Mouse (Mus musculus) C2C12 (cell line): ENCODE measurements around the gene Olfr1495. TPM values are rescaled to one million over a fixed set of nuclear protein-coding genes. Genes with fewer than 3 reads are reported as not detected.

Experiments
- H3K27me3 ChIP-seq: one replicate; pipeline ENCODE4 v1.6.1; 2011; ENCODE audit not compliant: control insufficient read depth, insufficient read depth, insufficient read length
- H3K36me3 ChIP-seq: one replicate; pipeline ENCODE4 v1.6.1; 2011; ENCODE audit not compliant: control insufficient read depth, insufficient read depth
- H3K4me3 ChIP-seq: one replicate; pipeline ENCODE4 v1.5.1; 2011; ENCODE audit warnings: mild to moderate bottlenecking, control low read depth; ENCODE audit not compliant: poor library complexity, insufficient read depth, severe bottlenecking
- H3K79me2 ChIP-seq: one replicate; pipeline ENCODE4 v1.6.1; 2011; ENCODE audit not compliant: control insufficient read depth, insufficient read depth
- H3K79me3 ChIP-seq: one replicate; pipeline ENCODE4 v1.6.1; 2011; ENCODE audit warnings: low read depth, control low read depth
- H3ac ChIP-seq: one replicate; pipeline ENCODE3; 2011; ENCODE audit warnings: low read depth; ENCODE audit not compliant: control insufficient read depth, insufficient read length
- CEBPB ChIP-seq: IDR thresholded peaks from one replicate; pipeline ENCODE4 v1.6.1; 2011; ENCODE audit warnings: low read depth, mild to moderate bottlenecking, control low read depth, moderate library complexity
- CTCF ChIP-seq: IDR thresholded peaks from one replicate; pipeline ENCODE4 v1.5.1; 2011; ENCODE audit not compliant: control insufficient read depth, insufficient read depth, insufficient read length
- FOSL1 ChIP-seq: IDR thresholded peaks from one replicate; pipeline ENCODE4 v1.8.0; 2011; ENCODE audit warnings: mild to moderate bottlenecking, low read length; ENCODE audit not compliant: poor library complexity, insufficient read depth, severe bottlenecking
- MAX ChIP-seq: IDR thresholded peaks from one replicate; pipeline ENCODE4 v1.6.1; 2011; ENCODE audit warnings: mild to moderate bottlenecking, control low read depth
- MYOD1 ChIP-seq: IDR thresholded peaks from one replicate; pipeline ENCODE4 v1.6.1; 2011; ENCODE audit warnings: low read depth; ENCODE audit not compliant: control insufficient read depth, insufficient read length
- MYOG ChIP-seq: IDR thresholded peaks from one replicate; pipeline ENCODE4 v1.6.1; 2011; ENCODE audit not compliant: control insufficient read depth, insufficient read length; ENCODE audit errors: extremely low read depth
- USF1 ChIP-seq: IDR thresholded peaks from one replicate; pipeline ENCODE4 v1.6.1; 2011; ENCODE audit warnings: low read depth, mild to moderate bottlenecking, control low read depth, moderate library complexity
- long read RNA-seq, 2 experiments: library from polyadenylated mRNA; unstranded; transcript quantifications; one replicate each; pipeline ENCODE4 v2.0.0; 2019 to 2020
- polyA plus RNA-seq: library from polyadenylated mRNA; unstranded; fragments of >200 nt; fragmentation: generic; extraction: Trizol; gene quantifications from one replicate; pipeline ENCODE4 v1.2.1, GENCODE M21; 2012; ENCODE audit warnings: missing spikeins

Gene Olfr1495
- polyA plus RNA-seq: not detected
- long read RNA-seq, experiment 1: 0 reads
- long read RNA-seq, experiment 2: 0 reads

- Histone ChIP-seq H3K4me3 (no peak within 1 kb of the TSS), H3K79me2 (no peaks in the 10 kb centered on the region), H3K27me3 (no peaks in the 10 kb centered on the region), H3K36me3 (no peaks in the 10 kb centered on the region), H3ac (no peak within 1 kb of the TSS), H3K79me3 (no peaks in the 10 kb centered on the region)
- TF ChIP-seq MYOG (no peak), MAX (no peak), USF1 (no peak), FOSL1 (no peak), MYOD1 (no peak), CTCF (no peak), CEBPB (no peak)
Measured at GRCm38 (mm10) chr19:13764306-13764705, at the start of gene Olfr1495. Gene Olfr1495, plus strand, starts transcription at chr19:13764606.

- H3K27me3 ChIP-seq: no peaks in the 10 kb centered on the region
- TF ChIP-seq MYOG (no peak), CTCF (no peak), USF1 (no peak)
- no peaks in the 10 kb centered on the region for H3K79me3 ChIP-seq
- H3K4me3 ChIP-seq: no peak within 1 kb of the TSS
- H3ac ChIP-seq: no peak within 1 kb of the TSS
- no peaks in the 10 kb centered on the region for H3K36me3 ChIP-seq
- no peaks in the 10 kb centered on the region for H3K79me2 ChIP-seq
Measured at GRCm38 (mm10) chr19:13722978-13723377, 41.4 kb upstream of the Olfr1495 start, which contains the start of gene Olfr1493-ps1. Gene Olfr1493-ps1, plus strand, starts transcription at chr19:13723278.

GRCm38 (mm10) chr19:13739428-13739827, 25.0 kb upstream of the Olfr1495 start, which contains the start of gene Olfr1494:
Gene Olfr1494, plus strand, starts transcription at chr19:13739728.
- Histone ChIP-seq H3K27me3 (no peaks in the 10 kb centered on the region), H3K36me3 (no peaks in the 10 kb centered on the region), H3K4me3 (no peak within 1 kb of the TSS), H3K79me2 (no peaks in the 10 kb centered on the region), H3K79me3 (no peaks in the 10 kb centered on the region), H3ac (no peak within 1 kb of the TSS)
- TF ChIP-seq CEBPB: no peak
- no peak for TF ChIP-seq MYOD1

- TF ChIP-seq CEBPB: no peak
- TF ChIP-seq MYOG: no peak
- TF ChIP-seq CTCF: no peak
- no peak for TF ChIP-seq FOSL1
- TF ChIP-seq MYOD1: no peak
- TF ChIP-seq USF1: no peak
- TF ChIP-seq MAX: no peak
- Histone ChIP-seq H3K79me3 (no peaks in the 10 kb centered on the region), H3ac (no peak overlapping the region), H3K36me3 (no peaks in the 10 kb centered on the region), H3K4me3 (no peak overlapping the region), H3K79me2 (no peaks in the 10 kb centered on the region), H3K27me3 (no peaks in the 10 kb centered on the region)
Measured at GRCm38 (mm10) chr19:13749366-13749765, 15.0 kb upstream of the Olfr1495 start.

GRCm38 (mm10) chr19:13768565-13769276, 4.3 kb downstream of the Olfr1495 start:
- no peaks in the 10 kb centered on the region for H3K27me3 ChIP-seq
- H3K4me3 ChIP-seq: no peak overlapping the region
- no peak overlapping the region for H3ac ChIP-seq
- TF ChIP-seq MYOG (no peak), USF1 (no peak), CTCF (no peak), CEBPB (no peak), MAX (no peak), FOSL1 (no peak), MYOD1 (no peak)
- H3K79me2 ChIP-seq: no peaks in the 10 kb centered on the region
- no peaks in the 10 kb centered on the region for H3K79me3 ChIP-seq
- H3K36me3 ChIP-seq: no peaks in the 10 kb centered on the region

GRCm38 (mm10) chr19:13777578-13777977, 13.2 kb downstream of the Olfr1495 start, which contains the start of gene Olfr1496:
Gene Olfr1496, plus strand, starts transcription at chr19:13777878.
- Histone ChIP-seq H3K79me3 (no peaks in the 10 kb centered on the region), H3K27me3 (no peaks in the 10 kb centered on the region)
- no peak for TF ChIP-seq MYOD1
- no peak for TF ChIP-seq MAX
- TF ChIP-seq FOSL1: no peak
- no peak for TF ChIP-seq USF1
- TF ChIP-seq MYOG: no peak
- TF ChIP-seq CTCF: no peak
- TF ChIP-seq CEBPB: no peak

More at GRCm38 (mm10) chr19:13777578-13777977, 13.2 kb downstream of the Olfr1495 start, which contains the start of gene Olfr1496:
- H3K36me3 ChIP-seq: no peaks in the 10 kb centered on the region
- H3K79me2 ChIP-seq: no peaks in the 10 kb centered on the region
- H3ac ChIP-seq: no peak within 1 kb of the TSS
- no peak within 1 kb of the TSS for H3K4me3 ChIP-seq
